Mouse (Mus musculus) adrenal gland, postnatal 25 days (tissue): ENCODE data around the gene Nckipsd. TPM values are rescaled to one million over a fixed set of nuclear protein-coding genes. Genes with fewer than 3 reads are reported as not detected.
A peak's percentile ranks its signal among the peaks of the same experiment; 100 is the strongest.

ENCODE experiments used
- DNase-seq: peaks from one replicate; pipeline ENCODE4 v3.0.0; 2021; ENCODE audit warnings: mixed read lengths
- microRNA-seq, 2 experiments: library from miRNA; unstranded; fragments of <30 nt; microRNA quantifications; one replicate each; pipeline ENCODE4 v1.2.0; 2021
- total RNA-seq: library from RNA; stranded (reverse); gene quantifications from 2 replicates; pipeline ENCODE4 v1.2.3, GENCODE M21; 2021

Nckipsd gene
- total RNA-seq, 1 experiment from 2014 or later: 10.6 TPM

GRCm38 (mm10) chr9:108848419-108848818 is 40.3 kb downstream of the Nckipsd start:
- no peak for DNase-seq

- no peak for DNase-seq
These were observed 44.8 kb downstream of the Nckipsd start, which contains the start of gene Slc26a6 for GRCm38 (mm10) chr9:108852976-108853375. Gene Slc26a6, plus strand, starts transcription at chr9:108853283.

GRCm38 (mm10) chr9:108853635-108854240 is 45.6 kb downstream of the Nckipsd start:
- peak; percentile 90 for DNase-seq

- peak; percentile 92 for DNase-seq
These were observed 46.1 kb downstream of the Nckipsd start for GRCm38 (mm10) chr9:108854241-108854696.

- no peak for DNase-seq
These were observed 47.2 kb downstream of the Nckipsd start for GRCm38 (mm10) chr9:108855335-108855734.

GRCm38 (mm10) chr9:108858792-108859527 is 50.8 kb downstream of the Nckipsd start:
- DNase-seq: no peak

Small RNAs within 50 kb of the gene (microRNA-seq; reads per million reads assigned to microRNA genes)
- 0 reads per million in 2 experiments for gene Gm23156

Other genes with a start within 250 kb of the Nckipsd start
- 66.3 and 95.0 TPM in 2 replicates for gene Impdh2, start 248.1 kb upstream of the Nckipsd start, total RNA-seq
- gene Ndufaf3, start 240.9 kb upstream of the Nckipsd start, total RNA-seq: 59.8 and 65.9 TPM in 2 replicates
- 79.2 and 85.4 TPM in 2 replicates for gene Dalrd3, start 238.5 kb upstream of the Nckipsd start, total RNA-seq
- 90.9 and 141 TPM in 2 replicates for gene Wdr6, start 229.6 kb upstream of the Nckipsd start, total RNA-seq
- gene P4htm, start 210.7 kb upstream of the Nckipsd start, total RNA-seq: 8.7 and 10.5 TPM in 2 replicates
- gene Arih2, start 159.0 kb upstream of the Nckipsd start, total RNA-seq: 48.9 and 73.9 TPM in 2 replicates
- gene Slc25a20, start 146.3 kb upstream of the Nckipsd start, total RNA-seq: 91.1 and 112 TPM in 2 replicates
- 29.3 and 30.7 TPM in 2 replicates for gene Prkar2a, start 119.1 kb upstream of the Nckipsd start, total RNA-seq
- gene Ip6k2, start 24.6 kb upstream of the Nckipsd start, total RNA-seq: 79.3 and 92.7 TPM in 2 replicates
- gene Celsr3, start 18.0 kb downstream of the Nckipsd start, total RNA-seq: 4.2 and 5.5 TPM in 2 replicates
- gene Slc26a6, start 44.9 kb downstream of the Nckipsd start, total RNA-seq: 10.3 and 16.4 TPM in 2 replicates
- gene Tmem89, start 106.3 kb downstream of the Nckipsd start, total RNA-seq: not detected in 2 replicates
- 577 and 589 TPM in 2 replicates for gene Uqcrc1, start 128.3 kb downstream of the Nckipsd start, total RNA-seq
- 3.5 and 6.3 TPM in 2 replicates for gene Col7a1, start 145.2 kb downstream of the Nckipsd start, total RNA-seq
- 0.82 TPM in 1 of 2 replicates, not detected in the other for gene Ucn2, start 177.6 kb downstream of the Nckipsd start, total RNA-seq
- 4.5 and 6.5 TPM in 2 replicates for gene Pfkfb4, start 183.4 kb downstream of the Nckipsd start, total RNA-seq
- 119 TPM in 2 replicates for gene Shisa5, start 230.2 kb downstream of the Nckipsd start, total RNA-seq